Mouse (Mus musculus): ENCODE measurements around the gene Ttc7b. TPM values are rescaled to one million over a fixed set of nuclear protein-coding genes. Genes with fewer than 3 reads are reported as not detected.
A peak's percentile ranks its signal among the peaks of the same experiment; 100 is the strongest.

Ttc7b gene
- total RNA-seq, 2 experiments from 2014 or later: 224 to 230 TPM

DNA sequence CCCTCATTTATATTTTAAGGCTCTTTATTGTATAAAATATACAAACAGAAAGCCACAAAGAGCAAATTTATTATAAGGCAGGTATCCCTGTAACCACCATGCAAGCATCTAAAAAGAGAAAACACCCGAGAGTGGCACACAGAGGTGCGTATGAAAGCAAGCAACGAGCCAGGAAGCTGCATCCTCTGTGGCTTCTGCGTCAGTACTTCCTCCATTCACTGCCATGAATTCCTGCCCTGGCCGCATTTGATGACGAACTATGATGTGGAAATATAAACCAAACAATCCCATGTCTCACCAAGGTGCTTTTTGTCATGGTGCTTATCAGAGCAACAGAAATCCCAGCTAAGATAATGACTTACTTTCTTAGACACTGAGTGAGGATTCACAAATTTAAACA, 88.8 kb downstream of the Ttc7b start:
- intact Hi-C loops (cut with DNase I): no loop called here
- no peak for DNase-seq (ENCODE audit: low spot score in 2 of 2)

GRCm38 (mm10) chr12:100429414-100430114, 91.1 kb downstream of the Ttc7b start:
- peak in 1 of 2 experiments; percentile 67 for DNase-seq (ENCODE audit: low spot score in 2 of 2)
- intact Hi-C loops (cut with DNase I): loop anchor here (5.0 kb wide), 1 partner anchor 143 kb away; no protein-coding TSS in a partner anchor

- intact Hi-C loops (cut with DNase I): loop anchor here (5.0 kb wide), 1 partner anchor 144 kb away; no protein-coding TSS in a partner anchor
- DNase-seq (ENCODE audit: low spot score in 2 of 2): no peak
Measured at GRCm38 (mm10) chr12:100428183-100428582, 92.4 kb downstream of the Ttc7b start.

- no peak for DNase-seq (ENCODE audit: low spot score in 2 of 2)
- intact Hi-C loops (cut with DNase I): loop anchor here (5.0 kb wide), 1 partner anchor 146 kb away; no protein-coding TSS in a partner anchor
Measured at GRCm38 (mm10) chr12:100426212-100426611, 94.4 kb downstream of the Ttc7b start.

GRCm38 (mm10) chr12:100425028-100425427, 95.6 kb downstream of the Ttc7b start:
- intact Hi-C loops (cut with DNase I): loop anchor here (5.0 kb wide), 1 partner anchor 147 kb away; no protein-coding TSS in a partner anchor
- DNase-seq (ENCODE audit: low spot score in 2 of 2): no peak

DNA sequence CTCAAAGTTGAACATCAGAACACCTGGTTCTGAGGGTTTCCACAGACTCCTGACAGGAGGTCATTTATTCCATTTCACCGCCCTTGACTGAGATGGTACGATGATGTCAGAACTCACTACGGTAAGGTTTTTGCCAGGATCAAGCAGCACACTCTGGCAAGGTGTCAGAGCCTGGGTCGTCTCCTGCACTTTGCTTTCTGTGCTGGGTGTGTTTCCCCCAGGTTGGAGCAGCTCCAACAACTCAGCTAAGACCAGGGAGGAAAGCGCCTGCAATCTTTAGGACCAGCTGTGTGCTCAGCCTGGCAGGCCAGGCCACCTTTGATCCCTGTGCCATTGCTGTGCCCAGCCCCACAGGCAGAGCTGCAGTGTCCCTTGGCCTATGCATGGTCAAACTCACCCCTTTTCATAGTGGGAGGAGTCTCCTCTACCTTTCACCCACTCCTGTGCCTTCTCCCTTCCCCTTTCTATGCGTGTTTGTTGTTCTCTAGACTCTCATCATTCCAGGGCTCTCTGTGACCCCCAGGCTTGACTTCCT, 98.3 kb downstream of the Ttc7b start:
- DNase-seq (ENCODE audit: low spot score in 2 of 2): no peak
- intact Hi-C loops (cut with DNase I): loop anchor here (5.0 kb wide), 1 partner anchor 60 kb away; no protein-coding TSS in a partner anchor

- intact Hi-C loops (cut with DNase I): loop anchor here (1.0 to 5.0 kb wide), 2 partner anchors 59 to 220 kb away; no protein-coding TSS in a partner anchor
Measured at GRCm38 (mm10) chr12:100421538-100421937, 99.1 kb downstream of the Ttc7b start.

GRCm38 (mm10) chr12:100420903-100421302, 99.7 kb downstream of the Ttc7b start:
- no peak for DNase-seq (ENCODE audit: low spot score in 2 of 2)
- intact Hi-C loops (cut with DNase I): loop anchor here (1.0 to 5.0 kb wide), 2 partner anchors 59 to 220 kb away; no protein-coding TSS in a partner anchor

More at GRCm38 (mm10) chr12:100421538-100421937, 99.1 kb downstream of the Ttc7b start:
- DNase-seq (ENCODE audit: low spot score in 2 of 2): peak; percentile 68 to 87

DNA sequence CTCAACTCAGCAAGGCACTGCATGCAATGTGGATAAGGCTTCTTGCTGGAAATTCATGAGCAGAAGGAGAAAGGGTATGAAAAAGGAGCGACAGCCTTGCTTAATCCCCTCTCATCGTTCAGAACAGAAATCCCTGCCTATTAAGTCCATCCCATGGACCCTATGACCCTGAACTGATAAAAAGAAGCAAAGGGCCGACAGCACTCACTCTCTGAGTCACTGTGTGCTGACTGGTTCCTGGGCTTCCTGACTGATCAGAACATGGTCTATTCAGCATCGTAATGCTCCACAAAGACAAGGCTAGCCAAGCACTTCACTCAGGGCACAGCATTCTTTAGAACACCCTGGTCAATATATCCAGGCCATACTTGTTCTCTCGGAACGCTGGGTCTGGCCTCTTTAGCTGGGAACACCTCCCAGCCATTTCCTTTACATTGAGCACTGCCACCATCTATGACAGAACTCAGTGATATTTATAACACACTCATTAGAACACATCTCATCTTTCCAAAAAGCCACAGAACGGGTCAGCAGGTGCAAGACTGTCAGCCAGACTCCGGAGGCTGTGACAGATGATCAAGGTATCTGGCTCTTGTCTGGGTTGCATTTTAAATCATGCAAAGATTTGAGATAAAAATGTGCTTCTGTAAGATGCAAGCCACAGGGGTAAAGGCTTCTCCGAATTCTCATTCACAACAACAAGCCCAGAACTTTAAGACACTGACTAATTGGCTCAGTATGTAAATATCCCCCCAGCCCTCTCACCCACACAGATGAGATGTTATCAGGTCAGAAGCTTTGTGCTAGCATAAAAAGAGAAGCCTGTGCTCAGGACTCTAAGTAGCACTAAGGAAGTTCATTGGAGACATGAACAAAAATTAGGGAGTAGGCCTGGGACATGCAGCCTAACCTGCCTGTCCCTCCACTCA, 100.4 kb downstream of the Ttc7b start:
- no peak for DNase-seq (ENCODE audit: low spot score in 2 of 2)
- intact Hi-C loops (cut with DNase I): loop anchor here (5.0 kb wide), 1 partner anchor 58 kb away; no protein-coding TSS in a partner anchor

- DNase-seq (ENCODE audit: low spot score in 2 of 2): peak in 1 of 2 experiments; percentile 79
- intact Hi-C loops (cut with DNase I): no loop called here
Measured at GRCm38 (mm10) chr12:100415802-100416201, 104.8 kb downstream of the Ttc7b start.

DNA sequence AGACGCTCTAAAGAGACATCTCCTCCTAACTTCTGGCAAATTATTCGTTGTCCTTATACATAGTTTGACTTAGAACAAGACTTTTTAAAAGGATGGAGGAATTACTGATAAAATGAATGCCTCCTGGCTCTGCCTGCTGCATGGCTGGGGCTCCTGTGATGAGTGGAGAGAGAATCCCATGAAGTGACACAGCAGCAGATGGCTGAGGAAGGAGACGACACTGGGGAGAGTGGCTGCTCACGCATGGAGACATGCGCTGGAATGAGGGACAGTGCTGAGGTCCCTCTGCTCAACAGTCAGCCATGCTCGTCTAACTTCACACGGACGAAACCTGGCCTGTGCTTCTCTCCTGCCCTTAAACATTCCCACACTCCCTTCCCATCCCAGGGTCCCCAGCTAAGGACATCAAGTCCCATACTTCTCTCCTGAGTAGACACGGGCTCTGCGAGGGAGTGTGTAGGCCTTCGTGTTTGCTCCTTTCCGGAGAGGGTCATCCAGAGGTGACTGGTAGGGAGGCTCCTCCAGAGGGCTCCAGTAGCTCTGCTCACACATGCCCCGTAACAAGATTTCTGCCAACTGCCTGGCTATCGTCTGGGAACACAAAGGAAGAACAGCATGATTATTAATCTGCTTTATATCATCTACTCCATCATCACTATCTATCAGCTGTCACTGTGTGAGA, 105.8 kb downstream of the Ttc7b start:
- intact Hi-C loops (cut with DNase I): no loop called here
- peak in 1 of 2 experiments; percentile 61 for DNase-seq (ENCODE audit: low spot score in 2 of 2)

- intact Hi-C loops (cut with DNase I): no loop called here
- no peak for DNase-seq (ENCODE audit: low spot score in 2 of 2)
Measured at GRCm38 (mm10) chr12:100408714-100409113, 111.9 kb downstream of the Ttc7b start.

DNA sequence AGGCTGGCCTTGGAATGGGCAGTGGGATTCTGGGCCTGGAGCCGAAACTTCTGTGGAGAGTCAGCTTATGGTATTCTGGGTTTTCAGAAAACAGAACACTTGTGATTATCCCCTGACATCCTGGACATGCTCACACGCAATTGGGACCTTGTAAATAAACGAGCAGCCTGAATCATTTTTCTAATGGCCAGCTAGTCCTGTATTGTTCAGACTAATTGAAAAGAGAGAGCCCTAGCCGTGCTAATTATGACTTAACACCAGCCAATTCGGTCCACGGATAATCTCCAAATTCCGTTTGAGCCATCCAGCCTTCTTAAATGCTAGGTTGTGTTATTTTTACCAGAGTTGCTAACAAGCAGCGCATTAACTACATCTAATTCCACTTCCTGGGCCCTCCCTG, 112.5 kb downstream of the Ttc7b start:
- intact Hi-C loops (cut with DNase I): no loop called here
- DNase-seq (ENCODE audit: low spot score in 2 of 2): no peak

DNA sequence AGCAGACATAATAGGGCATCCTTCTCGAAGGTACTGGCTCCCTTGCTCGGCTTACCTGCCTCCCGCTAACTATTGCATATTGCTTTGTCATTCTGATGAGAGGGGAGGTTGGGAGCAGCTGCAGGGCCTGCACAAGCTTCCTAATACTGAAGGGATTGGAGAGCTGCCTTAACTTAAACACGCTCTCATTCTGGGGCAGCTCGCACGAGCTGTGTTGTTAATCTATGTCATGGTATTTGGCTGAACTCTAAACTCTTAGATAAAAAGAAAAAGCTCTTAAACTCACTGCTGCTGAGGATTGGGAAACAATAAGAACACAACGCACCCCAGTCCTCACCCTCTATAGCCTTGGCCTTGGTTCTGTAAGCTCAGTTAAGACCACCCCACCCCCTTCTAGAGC, 113.3 kb downstream of the Ttc7b start:
- intact Hi-C loops (cut with DNase I): no loop called here

GRCm38 (mm10) chr12:100406094-100406493, 114.5 kb downstream of the Ttc7b start:
- intact Hi-C loops (cut with DNase I): no loop called here
- DNase-seq (ENCODE audit: low spot score in 2 of 2): no peak

More for the DNA sequence above, 113.3 kb downstream of the Ttc7b start:
- DNase-seq (ENCODE audit: low spot score in 2 of 2): no peak

DNA sequence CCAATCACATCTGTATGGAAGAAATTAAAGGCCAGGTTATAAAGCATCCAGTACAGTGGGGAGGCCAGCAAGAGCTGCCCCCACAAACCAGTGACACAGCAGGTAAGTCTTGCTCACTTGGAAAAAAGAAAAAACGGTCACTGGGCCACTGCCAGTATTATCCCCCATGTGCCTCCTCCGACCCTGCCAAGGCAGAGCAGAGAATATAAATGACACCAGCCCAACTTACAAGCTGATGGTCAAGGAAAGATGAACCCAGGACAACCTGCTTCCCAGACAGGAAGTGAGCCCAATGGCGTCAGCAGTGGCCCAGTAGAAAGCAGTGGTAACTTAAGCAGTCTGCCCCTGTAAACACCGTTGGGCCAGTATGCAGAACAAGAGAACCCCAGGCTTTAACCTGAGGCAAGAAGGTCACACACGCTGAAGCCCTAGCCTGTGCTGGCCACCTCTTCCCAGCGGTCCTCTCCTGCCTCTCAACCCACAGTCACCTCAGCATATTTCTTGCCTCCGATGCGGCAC, 115.1 kb downstream of the Ttc7b start:
- DNase-seq (ENCODE audit: low spot score in 2 of 2): no peak
- intact Hi-C loops (cut with DNase I): no loop called here

- peak in 1 of 2 experiments; percentile 59 for DNase-seq (ENCODE audit: low spot score in 2 of 2)
- intact Hi-C loops (cut with DNase I): no loop called here
Measured at GRCm38 (mm10) chr12:100404430-100404829, 116.2 kb downstream of the Ttc7b start.

- peak in 1 of 2 experiments; percentile 80 for DNase-seq (ENCODE audit: low spot score in 2 of 2)
- intact Hi-C loops (cut with DNase I): no loop called here
Measured at GRCm38 (mm10) chr12:100403005-100403324, 117.7 kb downstream of the Ttc7b start.

Data from left cerebral cortex, postnatal 25 days (tissue).